Mouse (Mus musculus): Measurements from ENCODE around the gene Eda2r.

The Eda2r gene

GRCm38 (mm10) chrX:97377065-97377421, at the start of gene Eda2r:
Gene Eda2r, minus strand, starts transcription at chrX:97377216.
- no peak for DNase-seq (ENCODE audit: low spot score in 2 of 2)

- DNase-seq (ENCODE audit: low spot score in 2 of 2), result no peak
These were observed 20.9 kb upstream of the Eda2r start for GRCm38 (mm10) chrX:97397872-97398271.

GRCm38 (mm10) chrX:97378076-97378475, 1.1 kb upstream of the Eda2r start:
- DNase-seq (ENCODE audit: low spot score in 2 of 2), result no peak

GRCm38 (mm10) chrX:97376321-97377064, 523 bp downstream of the Eda2r start:
- DNase-seq (ENCODE audit: low spot score in 2 of 2), result no peak

- no peak for DNase-seq (ENCODE audit: low spot score in 2 of 2)
These were observed 4.2 kb downstream of the Eda2r start for GRCm38 (mm10) chrX:97372826-97373225.

- DNase-seq (ENCODE audit: low spot score in 2 of 2), result no peak
These were observed 7.8 kb downstream of the Eda2r start for GRCm38 (mm10) chrX:97369206-97369605.

GRCm38 (mm10) chrX:97368741-97369140, 8.3 kb downstream of the Eda2r start:
- no peak for DNase-seq (ENCODE audit: low spot score in 2 of 2)

- no peak for DNase-seq (ENCODE audit: low spot score in 2 of 2)
These were observed 16.1 kb downstream of the Eda2r start for GRCm38 (mm10) chrX:97360919-97361318.

GRCm38 (mm10) chrX:97327891-97328290, 49.1 kb downstream of the Eda2r start:
- no peak for DNase-seq (ENCODE audit: low spot score in 2 of 2)

All from spleen, postnatal 10 days (tissue).